Mouse (Mus musculus) MN1 (cell line): ENCODE results near the gene Spata31d1c.

ENCODE experiments used
- DNase-seq: peaks from one replicate; pipeline ENCODE4 v3.0.0-alpha.2; 2016; ENCODE audit warnings: low spot score

Gene Spata31d1c

DNA sequence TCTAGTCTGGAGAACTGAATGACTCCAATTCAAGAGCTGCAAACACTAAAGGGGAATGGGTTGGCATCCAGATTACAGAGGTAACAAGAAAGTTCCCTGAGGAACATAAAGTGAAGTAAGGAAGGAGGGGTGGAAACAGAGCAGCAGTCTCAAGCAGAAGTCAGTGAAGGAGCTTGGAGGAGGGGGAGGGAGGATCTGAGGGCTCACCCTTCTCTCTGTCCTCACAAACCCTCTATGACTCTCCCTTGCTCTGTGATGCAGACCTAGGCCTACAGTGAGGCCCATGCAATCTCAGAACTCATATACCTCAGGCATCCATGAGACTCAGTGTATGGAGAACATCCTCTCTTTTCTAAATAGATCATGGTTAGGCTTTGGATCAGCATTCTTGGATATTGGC is at the start of gene Spata31d1c:
Gene Spata31d1c (plus strand): TSS at position 301 of the 400 bp plus-strand sequence.
- no peak for DNase-seq

DNA sequence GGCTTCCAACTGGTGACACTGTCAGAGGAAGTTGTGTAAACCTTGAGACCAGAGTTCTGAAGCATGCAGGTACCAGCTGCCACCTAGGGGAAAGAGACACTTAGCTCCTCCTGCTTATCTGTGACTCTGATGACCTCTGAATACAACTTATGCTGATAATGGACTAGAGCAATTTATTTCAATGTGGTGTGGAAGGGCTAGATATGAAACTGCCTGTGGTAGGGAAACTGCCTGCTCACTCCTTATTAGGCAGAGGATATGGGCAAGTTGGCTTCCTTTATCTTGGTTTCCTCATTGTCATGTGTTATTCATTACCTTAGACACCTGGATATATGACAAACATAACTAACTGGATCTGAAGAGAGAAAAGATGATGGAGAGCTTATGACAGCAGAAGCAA is 44.0 kb upstream of the Spata31d1c start:
- no peak for DNase-seq

DNA sequence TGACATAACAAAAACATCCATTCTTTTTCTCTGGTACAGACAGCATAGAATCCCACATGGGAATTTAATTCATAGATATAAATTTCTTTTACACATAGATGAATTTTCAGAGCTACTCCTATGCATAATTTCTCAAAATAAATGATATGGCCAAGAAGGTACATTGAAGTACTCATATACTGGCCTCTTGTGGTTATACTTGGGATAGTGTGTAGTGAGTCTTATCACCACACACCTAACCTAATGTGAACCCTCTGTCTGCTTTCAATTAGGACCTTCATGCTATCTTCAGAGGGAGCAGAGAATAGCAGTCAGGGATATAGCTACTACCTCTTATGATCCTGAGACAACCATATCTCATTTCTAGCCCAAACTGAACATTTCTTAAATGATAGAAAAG is 27.4 kb upstream of the Spata31d1c start:
- no peak for DNase-seq

DNA sequence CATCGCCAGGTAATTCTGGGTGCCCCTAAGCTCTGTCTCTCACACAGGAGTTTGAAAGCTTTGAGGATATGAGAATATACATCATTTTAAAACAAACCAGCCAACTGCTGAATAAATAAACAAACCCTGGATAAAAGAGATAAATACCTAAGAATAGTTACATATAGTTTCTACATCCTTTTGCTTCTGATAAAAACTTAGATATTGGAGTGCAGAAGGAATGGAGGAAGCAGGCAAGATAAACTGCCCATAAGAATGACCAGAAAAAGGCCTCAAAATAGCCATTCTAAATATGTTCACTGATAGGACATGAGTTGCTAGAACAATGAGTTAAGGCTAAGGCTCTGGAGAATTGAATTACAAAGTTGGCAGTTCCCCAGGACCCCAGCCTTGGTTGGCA is 26.1 kb upstream of the Spata31d1c start:
- no peak for DNase-seq

DNA sequence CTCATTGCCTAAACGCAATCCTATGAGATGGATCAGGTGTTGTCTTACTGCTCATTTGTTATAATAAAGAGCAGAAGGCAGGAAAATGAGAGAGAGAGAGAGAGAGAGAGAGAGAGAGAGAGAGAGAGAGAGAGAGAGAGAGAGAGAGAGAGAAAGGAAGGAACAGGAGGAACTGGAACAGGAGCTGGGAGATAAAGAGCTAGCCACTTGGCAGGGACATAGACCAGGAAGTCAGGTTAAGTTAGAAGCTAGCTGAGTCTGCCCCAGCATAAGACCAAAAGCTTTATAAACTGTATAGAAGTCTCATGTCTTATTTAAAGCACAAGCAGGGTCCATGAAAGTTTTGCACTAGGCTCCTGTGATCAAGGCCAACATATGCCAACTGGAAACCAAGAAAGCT is 24.9 kb upstream of the Spata31d1c start:
- DNase-seq: no peak

DNA sequence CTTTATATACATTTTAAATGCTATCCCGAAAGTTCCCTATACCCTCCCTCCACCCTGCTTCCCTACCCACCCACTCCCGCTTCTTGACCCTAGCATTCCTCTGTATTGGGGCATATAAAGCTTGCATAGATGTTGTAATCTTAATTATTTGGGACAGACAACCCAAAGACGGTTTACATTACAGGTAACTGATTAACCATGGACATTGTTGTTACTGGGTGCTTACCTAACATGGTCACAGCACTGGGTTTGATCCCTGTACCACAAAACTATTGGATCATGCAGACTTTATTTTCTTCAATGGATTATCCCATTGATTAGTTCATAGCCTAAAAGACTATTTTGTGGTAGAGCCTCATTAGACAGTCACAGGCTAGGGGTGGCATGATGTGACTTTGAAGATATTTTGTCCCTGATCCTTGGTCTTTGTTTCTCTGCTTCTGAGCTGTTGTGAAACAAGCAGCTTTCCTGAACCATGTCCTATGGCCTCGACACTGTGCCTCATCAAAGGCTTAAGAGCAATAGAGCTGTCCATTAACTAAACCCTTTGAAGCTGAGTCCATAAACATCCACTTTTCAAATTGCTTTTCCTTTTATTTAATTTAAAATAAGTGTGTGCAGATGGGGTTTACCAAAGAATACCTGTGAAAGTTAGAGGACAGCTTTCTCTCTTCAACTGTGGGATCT is 21.7 kb upstream of the Spata31d1c start:
- DNase-seq: no peak

DNA sequence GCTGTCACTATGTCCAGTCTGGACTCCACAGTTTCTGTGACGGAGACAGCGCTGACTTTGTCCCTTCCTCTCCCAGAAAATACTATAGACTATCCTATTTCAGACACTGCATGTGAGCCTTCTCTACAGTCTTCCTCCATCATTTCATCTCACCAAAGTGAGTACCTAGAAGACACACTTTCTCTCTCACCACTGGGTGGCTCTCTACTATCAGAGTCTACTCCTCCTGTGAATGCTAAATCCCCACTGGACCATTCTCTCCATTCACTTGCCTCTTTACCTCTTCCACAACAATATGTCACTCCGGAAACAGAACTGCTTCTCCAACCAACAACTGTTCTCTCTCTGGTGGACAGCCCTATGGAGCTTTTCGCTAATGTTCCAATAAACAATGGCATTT is 2.2 kb downstream of the Spata31d1c start:
- DNase-seq: peak; percentile 8

DNA sequence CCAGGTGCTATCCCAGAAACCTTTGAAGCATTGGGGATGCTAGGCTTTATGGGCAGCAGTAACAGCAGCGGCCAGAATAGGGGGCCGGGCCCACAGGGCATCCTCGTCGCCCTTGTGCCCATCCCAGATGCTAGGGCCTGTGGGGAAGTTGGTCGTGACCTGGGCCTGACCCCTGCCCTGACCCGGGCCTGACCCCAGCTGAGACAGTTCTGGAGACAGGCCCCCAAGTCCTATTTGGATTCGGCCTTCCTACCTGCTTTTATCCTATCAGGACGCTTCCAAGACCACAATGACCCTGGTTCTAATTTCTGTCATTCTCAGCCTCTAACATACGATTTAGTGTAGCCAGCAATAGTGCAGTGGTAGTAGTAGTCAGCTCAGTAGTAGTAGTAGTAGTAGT is 19.8 kb downstream of the Spata31d1c start, which contains the start of gene Prss47:
Gene Prss47 (minus strand): TSS at position 101 of the 400 bp plus-strand sequence.
- DNase-seq: no peak

DNA sequence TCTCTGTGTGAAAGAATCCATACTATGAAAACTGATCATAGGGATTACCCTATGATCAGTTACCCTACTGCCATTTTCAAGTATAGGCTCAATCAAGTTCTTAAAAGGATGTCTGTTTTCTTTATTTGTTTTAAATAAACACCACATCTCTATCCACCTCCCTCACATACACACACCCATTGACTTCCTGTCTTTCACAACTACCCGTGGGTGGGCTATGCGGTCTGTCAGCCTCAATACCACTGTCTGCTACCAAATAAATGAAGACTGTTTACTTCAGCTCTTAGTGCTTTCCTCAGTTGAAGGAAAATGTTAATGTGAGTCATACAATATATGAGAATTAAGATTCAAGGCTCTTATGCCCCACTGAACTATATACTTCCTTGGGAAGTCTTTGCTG is 37.1 kb downstream of the Spata31d1c start:
- no peak for DNase-seq
